Mouse (Mus musculus): ENCODE results near the gene Tpst2.

GRCm38 (mm10) chr5:112289819-112290535 is 13.5 kb downstream of the Tpst2 start:
- TF ChIP-seq CTCF (IDR thresholded peaks at IDR 0.05; ENCODE audit: low read depth, low read length) = no peak
- TF ChIP-seq POLR2A (IDR thresholded peaks at IDR 0.05; ENCODE audit: insufficient read depth, low read length) = no peak

All from ES-Bruce4 (cell line).